Mouse (Mus musculus) c-Kit-negative CD71-positive TER-119-positive erythroid progenitor cells, embryonic 14.5 days (primary cell): ENCODE results near the gene Prap1.
"Not testable (repeated sequence)": the region's sequence is repeated elsewhere in the genome, so short reads cannot be mapped to it uniquely, and the experiment has no call there.

Experiments used
- DNase-seq: peaks from one replicate; pipeline ENCODE4 v3.0.0-alpha.2; 2013; ENCODE audit warnings: low read depth, low spot score

Gene Prap1

GRCm38 (mm10) chr7:140082242-140082678 is 10.9 kb upstream of the Prap1 start, which contains the start of gene Caly:
Gene Caly, minus strand, starts transcription at chr7:140082548.
- no peak for DNase-seq

GRCm38 (mm10) chr7:140090601-140091000 is 2.6 kb upstream of the Prap1 start:
- DNase-seq: no peak

- DNase-seq: no peak
Measured at GRCm38 (mm10) chr7:140094954-140095353, 1.8 kb downstream of the Prap1 start.

GRCm38 (mm10) chr7:140095556-140095955 is 2.4 kb downstream of the Prap1 start:
- DNase-seq: no peak

GRCm38 (mm10) chr7:140096055-140096454 is 2.9 kb downstream of the Prap1 start:
- DNase-seq: no peak

- DNase-seq: no peak
Measured at GRCm38 (mm10) chr7:140098466-140098865, 5.3 kb downstream of the Prap1 start.

GRCm38 (mm10) chr7:140101498-140101897 is 8.3 kb downstream of the Prap1 start:
- DNase-seq: no peak

- peak; percentile 40 for DNase-seq
Measured at GRCm38 (mm10) chr7:140101993-140102860, 9.0 kb downstream of the Prap1 start, which contains the start of gene Fuom. Gene Fuom, minus strand, starts transcription at chr7:140102441.

- no peak for DNase-seq
Measured at GRCm38 (mm10) chr7:140104009-140104408, 10.8 kb downstream of the Prap1 start.

- DNase-seq: no peak
Measured at GRCm38 (mm10) chr7:140111943-140112342, 18.7 kb downstream of the Prap1 start.

GRCm38 (mm10) chr7:140115583-140116328 is 22.6 kb downstream of the Prap1 start, which contains the start of gene Paox:
Gene Paox, plus strand, starts transcription at chr7:140115799.
- peak; percentile 62 for DNase-seq

- peak; percentile 84 for DNase-seq
Measured at GRCm38 (mm10) chr7:140116329-140117054, 23.3 kb downstream of the Prap1 start, which contains the start of gene Echs1. Gene Echs1, minus strand, starts transcription at chr7:140116476.

GRCm38 (mm10) chr7:140120484-140120883 is 27.3 kb downstream of the Prap1 start:
- DNase-seq: no peak

- no peak for DNase-seq
Measured at GRCm38 (mm10) chr7:140121338-140121910, 28.2 kb downstream of the Prap1 start.

- no peak for DNase-seq
Measured at GRCm38 (mm10) chr7:140122765-140123164, 29.6 kb downstream of the Prap1 start.

GRCm38 (mm10) chr7:140124382-140124781 is 31.2 kb downstream of the Prap1 start:
- no peak for DNase-seq

GRCm38 (mm10) chr7:140125278-140126021 is 32.3 kb downstream of the Prap1 start:
- peak; percentile 76 for DNase-seq

GRCm38 (mm10) chr7:140126022-140126350 is 32.8 kb downstream of the Prap1 start:
- DNase-seq: no peak

- no peak for DNase-seq
Measured at GRCm38 (mm10) chr7:140126934-140127333, 33.7 kb downstream of the Prap1 start.

- DNase-seq: no peak
Measured at GRCm38 (mm10) chr7:140127911-140128310, 34.7 kb downstream of the Prap1 start.

- DNase-seq: not testable (repeated sequence)
Measured at GRCm38 (mm10) chr7:140132184-140132583, 39.0 kb downstream of the Prap1 start.
